Mouse (Mus musculus): ENCODE data around the gene Efhc1.

The Efhc1 gene

DNA sequence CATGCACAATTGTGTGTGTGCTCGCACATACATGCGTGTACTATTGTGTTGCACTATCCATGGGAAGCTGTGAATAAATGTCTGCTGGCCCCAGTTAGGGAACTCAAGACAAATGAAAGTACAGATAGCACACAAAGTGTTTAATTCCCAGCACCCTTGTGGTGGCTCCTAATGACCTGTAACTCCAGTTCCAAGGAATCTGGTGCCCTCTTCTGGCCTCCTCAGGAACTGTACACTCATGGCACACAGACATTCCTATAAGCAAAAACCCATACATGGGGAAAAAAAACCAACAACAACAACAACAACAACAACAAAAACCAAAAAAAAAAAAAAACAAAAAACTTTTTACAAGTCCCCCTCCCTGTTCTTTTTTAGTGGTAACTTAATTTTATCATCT is 8.4 kb upstream of the Efhc1 start:
- DNase-seq (ENCODE audit: low read depth, low spot score) = peak; percentile 30

DNA sequence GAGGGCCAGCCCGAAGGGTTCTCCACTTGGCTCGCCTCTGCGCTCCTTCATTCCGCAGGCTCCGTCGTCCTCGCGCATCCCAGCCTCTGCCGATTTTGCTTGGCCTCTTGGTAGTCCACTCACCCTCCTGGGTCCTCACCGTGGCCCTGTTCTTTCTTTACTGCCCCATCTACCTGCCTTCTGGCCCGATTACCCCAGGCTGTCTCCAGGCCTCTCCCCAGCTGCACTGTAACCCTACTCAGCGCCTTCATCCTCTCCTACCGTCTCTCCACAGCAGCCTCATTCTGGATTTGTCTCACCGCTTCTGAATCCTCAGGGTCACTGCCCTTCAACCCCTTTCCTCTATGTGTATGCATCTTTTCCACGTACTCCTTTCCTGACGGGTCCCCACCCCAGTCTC is 373 bp downstream of the Efhc1 start:
- no peak for DNase-seq (ENCODE audit: low read depth, low spot score)

GRCm38 (mm10) chr1:20954876-20955275 is 3.5 kb downstream of the Efhc1 start:
- no peak for DNase-seq (ENCODE audit: low read depth, low spot score)

DNA sequence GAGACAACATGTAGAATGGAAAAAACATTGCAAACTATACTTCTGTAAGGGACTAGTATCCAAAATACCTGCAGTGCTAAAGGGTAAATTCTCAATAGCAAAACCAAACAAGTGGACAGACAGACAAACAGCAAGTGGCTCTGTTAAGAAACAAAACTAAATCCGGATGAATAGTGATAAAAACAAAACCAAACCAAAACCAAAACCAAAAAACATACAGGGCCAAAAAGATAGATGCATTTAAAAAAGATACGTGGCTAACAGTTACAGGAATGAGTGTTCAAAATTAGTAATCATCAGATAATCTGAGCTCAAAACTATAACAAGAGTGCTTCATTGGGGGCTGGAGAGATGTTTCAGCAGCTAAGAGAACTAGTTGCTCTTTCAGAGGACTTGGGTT is 18.2 kb downstream of the Efhc1 start:
- no peak for DNase-seq (ENCODE audit: low read depth, low spot score)

GRCm38 (mm10) chr1:20973389-20973788 is 22.0 kb downstream of the Efhc1 start:
- DNase-seq (ENCODE audit: low read depth, low spot score) = no peak

DNA sequence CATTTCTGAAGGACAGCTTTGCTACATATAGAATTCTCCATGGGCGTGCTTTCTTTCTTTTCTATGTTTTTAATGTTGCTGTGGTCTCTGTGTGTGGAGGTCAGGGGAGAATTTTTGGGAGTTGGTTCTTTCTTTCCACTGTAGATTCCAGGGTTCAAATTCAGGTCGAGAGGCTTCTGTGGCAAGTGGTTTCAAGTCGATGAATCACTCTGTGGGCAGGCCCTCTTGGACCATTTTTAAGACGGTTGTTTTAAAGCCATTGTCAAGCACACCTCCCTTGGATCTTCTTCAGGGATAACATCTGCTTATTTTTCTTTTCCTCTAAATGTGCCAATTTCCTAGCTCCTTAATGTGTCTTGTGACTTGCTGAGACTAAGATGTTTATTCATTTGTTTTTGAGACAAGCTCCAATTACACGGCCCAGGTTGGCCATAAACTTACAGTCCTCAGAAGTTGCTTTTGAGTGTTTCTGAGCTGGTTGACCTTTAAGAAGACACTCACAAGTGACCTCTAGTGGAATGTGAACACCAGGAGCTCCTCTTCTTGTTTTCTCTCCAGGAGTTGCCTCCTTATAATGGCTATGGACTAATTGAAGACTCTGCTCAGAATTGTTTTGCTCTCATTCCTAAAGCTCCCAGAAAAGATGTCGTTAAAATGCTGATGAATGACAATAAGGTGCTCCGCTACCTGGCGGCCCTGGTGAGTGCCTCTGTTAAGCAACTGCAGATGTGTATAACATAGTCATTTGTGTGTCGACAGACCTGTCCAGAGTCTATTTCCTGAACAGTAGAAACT is 23.1 kb downstream of the Efhc1 start:
- peak; percentile 73 for DNase-seq (ENCODE audit: low read depth, low spot score)

- no peak for DNase-seq (ENCODE audit: low read depth, low spot score)
Measured at GRCm38 (mm10) chr1:20980553-20980952, 29.1 kb downstream of the Efhc1 start.

- DNase-seq (ENCODE audit: low read depth, low spot score) = no peak
Measured at GRCm38 (mm10) chr1:20981764-20982163, 30.3 kb downstream of the Efhc1 start.

DNA sequence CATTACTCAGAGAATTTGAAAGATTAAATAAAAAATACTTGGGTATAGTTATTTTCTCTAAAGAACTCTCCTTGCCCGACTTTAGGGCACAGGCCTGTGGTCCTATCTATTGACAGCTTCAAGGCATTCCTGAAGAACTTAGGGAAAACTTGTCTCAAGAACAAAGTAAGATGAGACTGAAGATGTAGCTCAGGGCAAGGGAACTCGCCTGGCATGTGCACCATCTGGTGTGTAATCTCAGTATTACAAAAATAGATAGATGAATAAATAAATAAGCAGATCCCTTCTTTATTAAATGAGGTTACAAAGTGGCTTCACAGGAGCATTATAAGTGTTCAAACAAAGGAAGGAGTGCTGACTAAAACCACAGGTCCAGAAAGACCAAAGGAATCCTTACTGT is 32.7 kb downstream of the Efhc1 start:
- DNase-seq (ENCODE audit: low read depth, low spot score) = no peak

DNA sequence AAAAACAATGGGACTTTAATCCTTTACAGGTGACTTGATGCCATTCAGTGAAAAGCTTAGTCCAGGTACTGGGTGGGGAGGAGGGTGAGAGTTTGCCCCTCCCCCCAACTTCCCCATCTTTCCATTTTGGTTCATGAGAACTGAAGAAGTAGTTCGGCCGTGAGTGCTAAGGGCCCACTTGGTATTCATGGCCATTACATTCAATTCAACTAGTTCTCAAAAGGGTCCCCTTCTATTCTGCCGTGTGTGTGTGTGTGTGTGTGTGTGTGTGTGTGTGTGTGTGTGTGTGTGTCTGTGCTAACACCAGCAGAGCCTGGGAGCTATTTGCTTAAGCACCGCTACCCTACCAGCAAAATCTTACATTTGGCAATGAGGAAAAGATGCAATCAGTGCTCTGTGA is 33.2 kb downstream of the Efhc1 start:
- DNase-seq (ENCODE audit: low read depth, low spot score) = no peak

DNA sequence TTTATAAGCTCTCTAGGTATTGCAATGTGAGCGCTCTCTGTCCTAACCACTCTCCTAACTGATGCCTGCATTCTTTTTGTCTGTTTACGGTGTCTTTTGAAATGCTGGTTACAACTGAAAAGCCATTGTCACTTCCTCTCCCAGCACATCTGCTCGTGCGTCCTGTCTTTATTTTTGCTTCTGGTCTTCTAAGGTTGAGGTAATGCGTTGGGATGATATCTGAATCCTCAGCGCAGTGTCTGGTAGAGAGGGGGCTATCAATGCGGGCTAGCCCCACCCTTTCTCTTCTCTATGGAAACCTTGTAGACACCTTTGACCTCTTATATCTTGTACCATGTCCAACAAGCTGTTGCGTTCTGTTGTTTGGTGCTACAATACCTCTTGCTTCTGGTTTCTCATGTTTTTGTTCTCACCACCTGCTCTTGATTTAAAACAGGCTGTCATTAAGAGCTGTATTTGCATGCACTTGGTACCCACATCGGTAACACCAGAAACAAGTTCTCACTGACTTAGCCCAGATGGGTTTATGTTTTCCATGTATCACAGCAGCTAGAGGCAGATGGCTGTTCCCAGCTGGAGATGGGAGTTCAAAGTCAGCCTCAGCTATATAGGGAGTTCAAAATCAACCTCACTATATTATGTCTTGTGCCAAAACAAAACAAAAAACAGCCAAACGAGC is 35.1 kb downstream of the Efhc1 start:
- no peak for DNase-seq (ENCODE audit: low read depth, low spot score)

DNA sequence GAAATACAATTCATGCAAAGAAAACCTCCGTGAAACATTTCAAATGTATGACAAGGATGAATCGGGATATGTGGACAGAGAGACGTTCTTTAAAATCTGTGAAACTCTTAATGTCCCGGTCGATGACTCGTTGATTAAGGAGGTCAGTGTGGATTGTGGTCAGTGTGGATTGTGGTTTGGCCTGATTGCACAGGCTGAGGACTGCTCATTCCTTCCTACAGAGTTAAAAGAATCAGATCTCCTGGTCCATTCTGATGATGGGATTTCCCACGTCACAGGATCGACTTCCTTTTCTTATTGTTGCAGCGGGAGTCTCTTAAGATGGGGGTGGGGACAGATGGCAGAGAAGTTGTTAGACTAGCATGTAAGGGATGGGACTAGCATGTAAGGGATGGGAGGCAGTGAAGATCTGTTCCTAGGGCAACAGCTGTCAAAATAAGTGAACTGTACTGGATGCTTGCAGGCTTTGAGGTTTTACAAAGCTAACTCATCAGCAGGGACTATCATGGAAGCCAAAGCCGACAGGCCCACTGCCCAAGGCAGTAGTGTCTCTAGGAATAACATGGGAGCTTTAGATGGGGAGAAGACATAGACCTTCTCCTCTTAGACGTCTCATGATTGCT is 38.1 kb downstream of the Efhc1 start:
- DNase-seq (ENCODE audit: low read depth, low spot score) = peak; percentile 86

- peak; percentile 17 for DNase-seq (ENCODE audit: low read depth, low spot score)
Measured at GRCm38 (mm10) chr1:20993690-20994089, 42.3 kb downstream of the Efhc1 start.

DNA sequence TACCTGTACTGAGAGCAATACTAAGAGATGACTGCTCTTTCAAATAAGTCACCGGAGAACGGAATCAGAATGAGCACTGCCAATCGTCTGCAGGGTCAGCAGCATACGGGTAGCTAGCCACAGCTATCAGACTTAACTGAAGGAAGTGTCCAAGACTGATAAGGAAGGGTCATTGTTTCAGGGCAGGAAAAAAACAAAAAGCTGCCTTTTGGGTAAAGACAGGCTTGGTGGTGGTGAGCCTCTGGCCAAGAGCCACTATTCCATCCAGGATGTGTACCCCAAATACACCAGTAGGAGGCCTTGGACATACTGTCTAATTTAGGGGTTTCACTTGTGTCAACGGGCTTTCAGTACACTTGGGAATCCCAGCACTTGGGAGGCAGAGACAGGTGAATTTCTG is 42.9 kb downstream of the Efhc1 start:
- no peak for DNase-seq (ENCODE audit: low read depth, low spot score)

GRCm38 (mm10) chr1:20995331-20995986 is 44.0 kb downstream of the Efhc1 start:
- no peak for DNase-seq (ENCODE audit: low read depth, low spot score)

DNA sequence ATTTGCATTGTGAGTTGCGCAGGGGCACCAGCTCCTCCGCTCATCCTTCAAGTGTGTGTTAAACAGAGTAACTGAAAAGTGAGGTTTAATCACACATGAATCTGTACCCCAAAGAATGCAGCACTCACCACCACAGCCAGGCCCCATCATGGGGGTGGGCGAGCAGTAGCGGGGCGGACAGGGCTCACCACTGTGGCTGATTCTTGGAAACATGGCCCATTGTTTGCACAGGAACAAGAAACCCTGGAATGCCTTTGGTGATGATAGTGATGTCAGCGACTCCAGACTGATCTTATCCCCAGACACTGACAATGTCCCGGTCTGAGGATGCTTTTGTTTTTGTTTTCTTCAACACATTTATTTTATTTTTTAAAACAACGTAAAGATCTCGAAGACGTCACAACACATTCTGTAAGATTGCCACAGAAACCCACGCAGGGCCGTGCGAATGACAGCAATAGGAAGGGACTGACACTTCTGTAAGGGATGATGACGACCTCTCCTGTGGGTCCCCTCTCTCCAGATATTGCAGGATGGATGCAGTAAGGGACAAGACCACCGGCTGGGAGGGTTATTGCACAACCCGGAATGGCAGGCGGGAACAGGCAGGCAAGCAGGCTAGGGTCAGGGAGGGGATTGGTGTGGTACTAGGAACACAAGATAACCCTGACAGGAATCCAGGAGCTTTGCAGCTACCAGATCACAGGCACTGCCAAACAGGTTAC is 45.3 kb downstream of the Efhc1 start:
- DNase-seq (ENCODE audit: low read depth, low spot score) = no peak

DNA sequence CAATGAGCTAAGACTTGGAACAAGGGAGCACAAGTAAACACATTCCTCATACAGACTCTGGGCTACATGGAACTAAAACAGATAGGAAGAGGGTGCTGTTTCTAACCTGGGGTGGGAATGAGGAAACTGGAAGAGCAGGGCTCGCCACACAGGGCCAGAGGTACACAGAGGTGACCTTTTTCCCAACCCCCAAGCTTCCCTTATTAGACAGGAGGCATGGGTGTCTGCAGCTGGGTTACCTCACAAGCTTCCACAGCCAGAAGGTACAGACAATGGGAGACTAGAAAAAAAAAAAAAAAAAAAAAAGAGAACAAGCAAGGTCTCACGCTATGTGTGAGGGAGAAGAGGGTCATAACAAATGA is 45.9 kb downstream of the Efhc1 start:
- no peak for DNase-seq (ENCODE audit: low read depth, low spot score)

DNA sequence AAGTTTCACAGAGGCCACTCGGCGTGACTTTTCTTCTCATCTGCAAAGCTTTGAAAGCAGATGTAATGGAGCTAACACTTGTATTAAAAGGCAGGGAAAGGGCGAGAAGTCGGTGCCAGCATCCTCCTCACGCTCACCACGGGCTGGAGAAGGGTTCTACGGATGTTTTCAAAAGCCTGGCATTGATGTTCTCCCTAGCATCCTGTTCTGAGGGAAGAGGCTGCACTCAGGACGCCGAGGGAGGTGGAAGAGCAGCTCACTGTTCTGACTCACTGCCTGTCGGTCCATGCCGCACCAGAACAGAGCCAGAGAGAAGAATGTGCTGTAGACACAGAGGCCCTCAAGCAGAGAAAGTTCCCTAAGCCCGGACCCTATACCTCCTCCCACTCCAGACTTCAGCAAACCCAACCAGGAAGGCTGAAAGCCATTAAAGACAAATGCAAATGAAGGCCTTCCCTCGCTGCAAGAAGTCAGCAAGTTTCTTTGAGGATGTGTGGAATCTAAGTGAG is 46.5 kb downstream of the Efhc1 start:
- DNase-seq (ENCODE audit: low read depth, low spot score) = peak; percentile 65

DNA sequence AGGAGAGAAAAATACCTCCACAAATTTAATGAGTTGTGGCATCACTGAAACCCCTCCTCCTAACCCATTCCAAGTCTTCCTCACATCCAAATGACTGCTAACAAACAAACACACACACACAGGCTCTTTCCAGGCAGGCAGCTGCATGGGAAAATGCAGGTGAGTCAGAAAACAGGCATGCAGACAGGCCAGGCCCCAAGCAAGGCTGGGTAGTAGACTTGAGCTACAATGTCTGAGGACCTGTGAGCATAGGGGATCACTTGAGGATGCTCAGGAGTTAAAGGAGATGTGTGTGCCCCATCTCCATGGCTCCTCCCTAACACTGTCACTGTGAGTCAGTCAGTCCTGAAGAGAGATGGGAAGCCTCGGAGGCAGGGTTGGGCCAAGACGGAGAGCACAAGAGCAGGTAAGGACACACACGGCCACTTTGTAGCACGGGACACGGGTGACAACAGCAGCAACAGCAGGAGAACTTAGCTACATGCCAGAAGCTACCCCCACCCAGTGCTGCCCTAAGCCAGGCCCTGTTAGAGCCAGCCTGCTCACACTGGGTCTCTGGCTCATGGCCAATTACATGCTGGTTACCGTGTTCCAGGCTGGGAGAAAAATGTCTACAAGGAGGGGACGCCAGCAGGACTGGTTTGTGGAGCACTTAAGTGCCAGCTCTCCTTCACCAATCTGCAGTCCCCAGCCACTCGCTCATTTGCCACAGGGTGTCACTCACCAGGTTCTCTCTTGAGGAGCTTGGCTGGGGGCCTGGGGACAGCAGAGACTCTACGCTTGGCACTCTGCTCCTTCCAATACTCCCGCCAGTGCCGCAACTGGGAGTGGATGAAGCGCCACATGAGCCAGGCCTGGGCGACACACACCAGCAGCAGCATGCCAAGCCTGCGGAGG is 51.1 kb downstream of the Efhc1 start:
- peak; percentile 61 for DNase-seq (ENCODE audit: low read depth, low spot score)

DNA sequence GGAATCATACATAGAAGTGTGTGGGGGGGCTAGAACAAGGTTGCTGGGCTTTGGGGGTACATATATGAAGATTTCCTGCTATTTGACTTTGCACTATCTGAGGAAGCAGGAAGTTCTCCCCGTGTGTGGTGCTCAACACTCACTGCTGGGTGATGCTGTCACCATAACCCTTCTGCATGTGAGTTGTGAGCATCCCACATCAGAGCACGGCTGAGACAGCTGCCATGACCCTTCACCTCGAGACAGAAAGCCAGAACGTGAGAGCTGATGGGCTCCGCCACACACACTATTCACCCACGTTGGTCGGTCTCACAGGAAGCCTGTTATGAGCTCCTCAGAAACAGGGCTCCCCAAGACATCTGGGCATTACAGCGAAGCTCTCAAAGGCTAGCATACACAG is 53.2 kb downstream of the Efhc1 start:
- DNase-seq (ENCODE audit: low read depth, low spot score) = no peak
